Mouse (Mus musculus) testis, postnatal 14 days (tissue): ENCODE results near the gene Fkbp4.
"Not testable (repeated sequence)": the region's sequence is repeated elsewhere in the genome, so short reads cannot be mapped to it uniquely, and the experiment has no call there.

Experiments used
- DNase-seq: peaks from one replicate; pipeline ENCODE4 v3.0.0; 2021; ENCODE audit warnings: low spot score

Fkbp4 gene

DNA sequence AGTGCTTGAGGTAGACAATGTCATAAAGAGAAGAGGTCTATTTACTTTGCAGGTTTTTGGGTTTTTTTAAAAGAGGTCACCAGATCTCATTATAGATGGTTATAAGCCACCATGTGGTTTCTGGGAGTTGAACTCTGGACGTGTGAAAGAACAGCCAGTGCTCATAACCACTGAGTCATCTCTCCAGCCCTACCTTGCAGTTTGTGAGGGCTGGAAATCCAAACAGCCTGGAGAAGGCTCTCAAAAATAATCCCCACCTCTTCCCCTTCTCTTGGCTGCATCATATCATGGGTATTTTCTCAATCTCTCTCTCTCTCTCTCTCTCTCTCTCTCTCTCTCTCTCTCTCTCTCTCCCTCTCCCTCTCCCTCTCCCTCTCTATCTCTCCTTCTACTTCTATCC, 47.8 kb downstream of the Fkbp4 start:
- DNase-seq, result no peak

DNA sequence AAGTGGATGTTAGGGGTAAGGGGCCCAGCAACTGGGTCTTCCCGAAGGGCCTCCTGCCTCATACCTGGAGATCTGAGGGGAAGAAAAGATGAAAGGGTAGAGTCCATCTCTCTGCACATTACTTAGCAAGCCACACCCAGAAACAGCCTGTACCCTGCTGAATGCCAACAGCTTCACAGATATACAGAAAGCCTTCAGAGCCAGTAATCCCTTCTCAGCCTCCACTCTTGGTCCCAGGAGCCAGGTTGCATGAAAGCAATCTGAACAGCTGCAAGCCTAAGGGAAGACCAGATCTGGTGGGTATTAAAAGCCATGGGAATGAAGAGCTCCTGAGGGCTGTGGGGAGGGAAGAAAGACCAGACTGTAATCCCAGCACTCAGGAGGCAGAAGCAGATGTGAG, 49.3 kb downstream of the Fkbp4 start:
- no peak for DNase-seq

DNA sequence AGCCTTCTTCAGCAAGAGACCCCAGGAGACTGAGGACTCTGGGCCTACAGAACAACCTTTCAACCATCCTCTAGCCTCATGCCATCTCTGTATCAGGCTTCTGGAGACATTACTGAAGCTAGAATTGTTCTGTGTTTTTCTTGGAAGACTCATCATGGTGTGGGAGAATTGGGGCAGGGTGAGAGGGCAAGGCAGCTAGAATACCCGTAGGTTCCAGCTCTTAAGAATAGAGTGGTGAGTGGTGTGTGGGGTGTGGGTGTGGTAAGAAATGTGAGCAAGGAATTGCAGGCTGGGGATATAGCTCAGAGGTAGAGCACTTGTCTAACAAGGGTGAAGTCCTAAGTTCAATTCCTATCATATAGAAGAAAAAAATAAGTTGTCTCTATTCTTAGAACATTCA, 53.5 kb downstream of the Fkbp4 start:
- no peak for DNase-seq

DNA sequence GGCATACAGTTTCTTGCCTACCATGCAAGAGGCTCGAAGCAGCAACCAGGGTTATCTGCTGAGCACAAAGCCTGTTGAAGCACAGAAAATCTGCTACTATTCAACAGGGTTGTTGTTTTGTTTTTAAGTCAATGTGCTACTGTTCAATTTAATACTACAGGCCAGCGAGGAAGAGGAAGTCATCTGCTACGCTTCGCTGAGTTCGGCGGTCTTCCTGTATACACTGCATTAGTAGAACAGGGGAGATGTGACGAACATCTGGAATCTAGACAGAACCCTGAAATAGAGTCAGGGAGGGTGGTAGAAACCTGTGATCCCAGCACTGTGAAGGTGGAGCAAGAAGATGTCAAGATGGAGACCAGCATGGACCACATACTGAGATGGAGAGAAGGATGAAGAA, 54.7 kb downstream of the Fkbp4 start:
- DNase-seq, result no peak

DNA sequence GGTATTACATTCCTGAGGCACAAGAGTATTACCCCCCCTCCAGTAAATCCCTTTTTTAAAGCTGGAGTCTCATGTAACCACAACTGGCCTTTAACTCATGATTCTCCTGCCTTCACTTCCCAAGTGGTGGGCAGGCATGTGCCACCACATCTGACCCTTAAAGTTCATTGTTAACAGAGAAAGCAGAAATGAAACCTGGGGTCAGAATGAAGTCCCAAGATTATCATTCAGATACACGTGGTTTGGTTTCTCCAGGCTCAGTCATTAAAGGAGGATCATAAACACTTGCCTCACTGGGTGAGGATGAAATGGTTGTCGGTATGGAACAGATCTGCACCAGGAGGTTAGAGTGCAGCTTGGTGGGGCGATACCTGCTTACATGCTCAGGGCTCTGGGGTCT, 57.2 kb downstream of the Fkbp4 start:
- DNase-seq, result no peak

DNA sequence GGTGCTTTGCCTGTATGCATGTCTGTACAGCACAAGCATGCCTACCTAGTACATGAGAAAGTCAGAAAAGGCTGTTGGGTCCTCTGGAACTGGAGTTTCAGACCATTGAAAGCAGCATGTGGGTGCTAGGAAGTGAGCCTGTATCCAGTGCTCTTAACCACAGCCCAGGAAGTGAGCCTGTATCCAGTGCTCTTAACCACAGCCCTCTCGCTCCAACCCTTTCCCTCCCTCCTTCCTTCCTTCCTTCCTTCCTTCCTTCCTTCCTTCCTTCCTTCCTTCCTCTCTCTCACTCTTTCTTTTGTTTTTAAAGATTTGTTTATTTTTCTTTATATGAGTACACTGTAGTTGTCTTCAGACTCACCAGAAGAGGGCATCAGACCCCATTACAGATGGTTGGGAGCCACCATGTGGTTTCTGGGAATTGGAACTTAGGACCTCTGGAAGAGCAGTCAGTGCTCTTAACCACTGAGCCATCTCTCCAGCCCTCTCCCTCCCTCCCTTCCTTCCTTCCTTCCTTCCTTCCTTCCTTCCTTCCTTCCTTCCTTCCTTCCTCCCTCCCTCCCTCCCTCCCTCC, 57.8 kb downstream of the Fkbp4 start:
- DNase-seq, result not testable (repeated sequence)
